Mouse (Mus musculus): ENCODE data around the gene Sppl2b.

The Sppl2b gene

DNA sequence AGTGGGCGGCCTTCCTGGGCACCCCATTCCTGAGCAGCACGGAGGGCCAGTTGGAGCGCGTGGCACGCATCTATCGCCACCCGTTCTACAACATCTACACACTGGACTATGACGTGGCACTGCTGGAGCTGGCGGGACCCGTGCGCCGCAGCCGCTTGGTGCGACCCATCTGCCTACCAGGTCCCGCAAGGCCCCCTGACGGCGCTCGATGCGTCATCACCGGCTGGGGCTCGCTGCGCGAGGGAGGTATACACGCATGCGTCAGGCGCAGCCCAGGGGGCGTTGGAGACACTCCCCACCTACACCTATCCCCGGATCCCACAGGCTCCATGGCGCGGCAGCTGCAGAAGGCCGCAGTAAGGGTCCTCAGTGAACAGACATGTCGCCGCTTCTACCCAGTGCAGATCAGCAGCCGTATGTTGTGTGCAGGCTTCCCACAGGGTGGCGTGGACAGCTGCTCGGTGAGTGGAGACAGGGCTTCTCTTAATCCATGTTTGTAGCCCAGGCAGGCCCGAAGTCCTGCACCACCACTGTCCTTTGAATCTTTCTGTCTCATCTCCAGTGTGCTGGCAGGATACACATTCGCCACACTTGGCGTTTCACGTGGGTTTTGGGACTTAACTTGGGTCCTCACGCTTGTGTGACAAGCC lies 42.9 kb downstream of the Sppl2b start:
- DNase-seq (ENCODE audit: low read depth, low spot score) = no peak

DNA sequence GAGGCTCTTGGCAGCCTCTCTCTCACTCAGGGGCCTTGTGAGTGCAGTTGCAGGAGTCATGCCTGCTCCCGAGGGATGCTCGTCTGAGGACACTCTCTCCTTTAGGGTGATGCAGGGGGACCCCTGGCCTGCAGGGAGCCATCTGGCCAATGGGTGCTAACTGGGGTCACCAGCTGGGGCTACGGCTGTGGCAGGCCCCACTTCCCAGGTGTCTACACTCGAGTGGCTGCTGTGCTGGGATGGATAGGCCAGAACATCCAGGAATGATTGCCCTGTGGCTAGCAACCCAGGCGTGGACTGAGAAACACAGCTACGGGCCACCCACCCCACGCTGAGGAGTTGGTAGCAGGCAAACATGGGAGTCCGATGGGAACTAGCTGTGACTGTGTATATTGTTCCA lies 44.0 kb downstream of the Sppl2b start:
- DNase-seq (ENCODE audit: low read depth, low spot score) = no peak

DNA sequence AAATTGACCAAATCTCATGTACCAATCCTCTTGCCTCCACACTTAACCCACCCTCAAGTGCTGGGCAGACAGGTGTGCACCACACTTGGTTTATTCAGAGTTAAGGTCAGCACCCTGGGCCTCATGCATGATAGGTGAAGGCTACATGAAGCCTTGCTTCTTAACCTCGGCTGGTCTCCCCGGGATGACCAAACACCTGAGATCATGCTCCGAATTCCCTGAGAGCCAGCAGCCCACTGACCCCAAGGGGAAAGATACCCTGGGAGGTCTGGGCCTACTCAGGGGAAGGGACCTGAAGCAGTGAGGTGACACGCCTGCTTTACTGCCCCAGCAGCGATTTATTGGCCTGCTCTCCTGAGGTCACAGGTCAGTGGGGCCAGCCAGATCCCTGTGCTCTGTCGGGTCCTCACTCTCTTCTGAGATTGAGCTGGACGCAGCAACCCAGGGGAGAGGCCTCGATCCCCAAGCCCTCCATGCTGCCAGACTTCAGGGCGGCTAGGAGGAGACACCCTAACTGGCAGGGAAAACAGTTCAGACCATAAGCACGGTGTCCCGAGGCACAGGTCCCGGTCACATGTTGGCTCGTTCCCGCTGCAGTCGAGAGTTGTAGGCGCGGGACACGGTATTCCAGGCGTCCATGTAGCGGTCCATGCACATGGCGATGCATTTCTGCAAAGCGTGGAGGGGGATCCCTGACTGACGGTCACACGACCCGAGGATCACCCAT lies 44.7 kb downstream of the Sppl2b start:
- DNase-seq (ENCODE audit: low read depth, low spot score) = peak; percentile 21

DNA sequence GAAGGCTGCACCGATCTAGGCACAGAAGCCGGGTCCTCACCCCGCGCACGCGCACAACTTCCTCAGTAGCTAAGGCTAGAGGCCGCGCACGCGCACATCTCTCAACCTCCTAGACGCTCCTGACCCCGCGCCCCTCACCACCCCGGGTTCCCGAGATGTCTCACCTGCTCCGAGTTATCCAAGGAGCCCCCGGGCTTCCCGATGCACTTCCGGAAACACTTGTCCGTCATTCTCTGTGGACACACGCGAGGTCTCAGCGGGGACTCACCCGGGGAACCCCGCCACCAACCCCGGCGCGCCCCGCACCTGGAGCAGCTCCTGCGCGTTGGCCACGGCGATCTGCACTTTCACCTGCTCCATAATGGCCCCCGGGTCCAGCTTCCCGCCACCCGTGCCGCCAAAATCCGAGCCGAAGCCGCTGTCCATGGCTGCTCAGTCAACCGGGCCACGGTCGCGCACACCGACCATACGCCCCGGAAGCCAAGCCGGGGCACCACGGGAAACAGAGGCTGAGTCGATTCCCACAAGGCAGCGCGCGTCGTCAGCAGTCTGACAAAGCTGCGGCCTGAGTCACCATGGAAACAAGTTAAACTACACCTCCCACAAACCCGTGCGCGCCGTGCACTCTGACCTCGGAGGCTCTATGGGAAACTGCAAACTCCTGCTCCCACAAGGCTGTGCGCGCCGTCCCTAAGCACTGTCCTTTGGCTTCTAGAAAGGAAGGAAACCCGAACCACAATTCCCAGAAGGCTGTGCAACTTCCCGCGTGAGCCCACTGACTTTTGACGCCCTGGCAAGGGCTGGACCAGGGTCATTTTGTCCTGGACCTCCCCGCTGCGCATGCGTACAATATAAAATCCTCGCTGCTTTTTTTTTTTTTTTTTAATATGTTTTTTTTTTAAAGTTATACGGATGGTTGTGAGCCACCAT lies 45.5 kb downstream of the Sppl2b start, which contains the start of gene Timm13:
Timm13 (minus strand) TSS at position 652 of the 930 bp plus-strand sequence.
- peak; percentile 100 for DNase-seq (ENCODE audit: low read depth, low spot score)

DNA sequence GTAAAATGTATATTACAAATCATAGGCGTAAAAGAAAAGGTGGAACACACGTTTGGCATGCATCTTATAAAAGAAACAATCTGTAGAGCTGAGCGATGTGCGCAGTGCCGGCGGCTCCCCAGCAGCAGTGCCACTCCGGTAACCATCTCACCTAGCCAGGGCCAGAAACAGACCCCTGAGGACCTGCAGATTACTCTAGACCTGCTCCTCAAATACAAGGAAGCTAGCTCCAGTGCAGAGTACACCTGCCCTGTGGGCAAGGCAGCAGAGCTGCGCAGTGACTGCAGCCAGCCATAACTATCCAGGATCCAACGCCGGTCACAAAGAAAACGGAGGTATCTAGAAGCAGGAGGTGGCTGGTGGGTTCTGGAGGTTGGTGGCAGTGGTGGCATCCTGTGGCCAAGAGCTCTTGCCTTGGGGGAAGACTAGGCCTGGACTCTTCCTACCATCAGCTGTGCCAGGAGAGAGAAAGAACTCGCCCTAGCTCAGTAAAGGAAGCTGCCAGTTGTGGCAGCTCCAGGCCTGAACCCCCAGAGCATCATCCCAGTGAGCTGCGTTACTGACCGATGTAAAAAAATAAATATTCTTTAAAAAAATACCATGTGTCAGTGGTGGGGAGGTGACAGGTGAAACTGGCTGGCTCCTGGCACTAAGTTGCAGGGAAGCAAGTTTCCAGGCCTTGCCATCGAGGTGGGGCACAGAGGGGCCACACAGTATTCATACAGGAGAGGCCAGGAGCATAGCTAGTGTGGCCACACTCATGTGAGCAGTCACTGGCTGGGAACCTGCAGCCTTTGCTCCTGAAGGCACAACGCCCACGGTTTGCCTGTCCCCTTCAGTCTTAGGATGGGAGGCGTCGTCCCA lies 46.6 kb downstream of the Sppl2b start:
- DNase-seq (ENCODE audit: low read depth, low spot score) = no peak

DNA sequence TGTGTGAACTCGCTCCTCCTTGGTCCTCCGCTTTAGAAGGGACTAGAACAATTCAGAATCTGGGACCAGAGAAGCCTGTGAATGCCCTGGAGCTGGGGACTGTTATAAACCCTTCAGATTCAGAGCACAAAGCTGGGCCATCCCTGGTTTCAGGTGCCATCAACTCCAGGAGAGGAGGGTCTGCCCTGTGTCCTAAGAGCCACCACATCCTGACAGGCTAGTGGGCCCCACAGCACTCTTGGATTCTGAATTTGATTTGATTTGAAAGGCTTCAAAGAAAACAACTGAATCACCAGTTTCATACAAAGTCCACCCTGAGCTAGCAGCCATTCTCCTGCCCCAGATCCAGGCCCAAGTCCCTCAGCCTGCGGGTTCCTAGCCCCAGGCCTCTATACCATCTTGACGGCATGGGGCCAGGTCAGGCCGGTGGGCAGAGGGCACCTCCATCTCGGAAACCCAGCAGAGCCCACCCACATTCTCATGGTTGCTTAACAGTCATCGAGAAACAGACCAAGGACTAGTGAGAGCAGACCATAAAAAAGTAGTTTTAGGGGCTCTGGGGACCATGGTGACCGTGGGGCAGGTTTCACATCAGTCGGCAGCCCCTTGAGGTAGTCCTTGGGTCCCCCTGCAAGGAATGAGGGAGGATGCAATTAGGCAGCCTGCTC lies 47.3 kb downstream of the Sppl2b start:
- no peak for DNase-seq (ENCODE audit: low read depth, low spot score)

- DNase-seq (ENCODE audit: low read depth, low spot score) = no peak
Observed at GRCm38 (mm10) chr10:80903282-80903681, 48.2 kb downstream of the Sppl2b start.

GRCm38 (mm10) chr10:80904004-80904693 lies 49.1 kb downstream of the Sppl2b start:
- DNase-seq (ENCODE audit: low read depth, low spot score) = no peak

GRCm38 (mm10) chr10:80904709-80905108 lies 49.6 kb downstream of the Sppl2b start:
- DNase-seq (ENCODE audit: low read depth, low spot score) = no peak

DNA sequence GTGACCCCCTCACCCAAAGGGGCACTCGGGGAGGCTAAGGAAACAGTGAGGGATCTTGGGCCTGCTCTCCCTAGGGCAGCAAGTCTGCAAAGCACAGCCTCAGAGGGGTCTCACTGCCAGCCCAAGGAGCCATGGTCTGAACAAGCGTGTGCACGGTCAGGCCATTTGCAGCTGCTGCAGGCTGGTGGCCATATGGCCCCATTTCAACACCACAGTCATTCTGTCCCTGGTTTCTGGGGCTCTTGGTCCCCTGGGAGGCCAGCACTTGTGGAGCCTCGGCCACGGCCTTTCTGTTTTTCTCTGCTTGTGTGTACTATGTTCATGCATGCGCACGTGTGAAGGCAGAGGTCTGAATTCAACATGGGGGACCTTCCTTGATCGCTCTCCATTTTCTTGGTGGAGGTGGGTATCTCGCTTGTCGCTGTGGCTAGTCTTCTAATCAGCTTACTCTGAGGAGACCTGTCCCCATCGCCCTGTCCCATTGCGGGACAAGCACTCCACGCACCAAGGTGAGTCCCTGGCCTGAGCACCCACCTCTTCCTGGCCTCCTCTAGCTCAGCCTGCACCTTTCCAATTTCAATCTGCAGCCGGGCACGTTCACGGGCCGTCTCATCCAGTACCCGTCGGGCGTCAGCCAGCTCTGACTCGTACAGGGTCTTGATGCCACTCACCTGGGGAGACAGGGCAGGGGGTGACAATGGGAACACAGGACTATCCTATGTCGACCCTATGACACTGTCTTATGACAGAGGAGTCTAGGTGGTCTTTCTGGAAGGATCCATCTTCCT lies 54.5 kb downstream of the Sppl2b start:
- DNase-seq (ENCODE audit: low read depth, low spot score) = no peak

DNA sequence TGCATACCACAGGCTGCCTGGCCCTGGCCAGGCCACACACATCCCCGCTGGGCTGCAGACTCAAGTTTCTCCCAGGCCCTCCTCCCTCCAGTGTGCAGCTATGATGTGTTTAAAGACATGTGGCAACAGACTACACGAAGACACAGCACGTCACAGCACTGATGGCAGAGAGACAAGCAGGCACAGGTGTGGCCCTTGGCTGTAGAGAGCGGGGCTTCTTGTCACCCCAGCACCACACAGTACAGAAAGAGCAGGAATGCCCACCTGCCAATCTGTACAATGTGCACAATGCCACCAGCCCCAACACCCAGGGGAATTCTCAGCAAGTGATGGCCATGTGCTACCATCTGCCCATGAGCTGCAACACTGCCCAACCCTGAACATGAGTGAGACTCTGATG lies 56.3 kb downstream of the Sppl2b start:
- no peak for DNase-seq (ENCODE audit: low read depth, low spot score)

DNA sequence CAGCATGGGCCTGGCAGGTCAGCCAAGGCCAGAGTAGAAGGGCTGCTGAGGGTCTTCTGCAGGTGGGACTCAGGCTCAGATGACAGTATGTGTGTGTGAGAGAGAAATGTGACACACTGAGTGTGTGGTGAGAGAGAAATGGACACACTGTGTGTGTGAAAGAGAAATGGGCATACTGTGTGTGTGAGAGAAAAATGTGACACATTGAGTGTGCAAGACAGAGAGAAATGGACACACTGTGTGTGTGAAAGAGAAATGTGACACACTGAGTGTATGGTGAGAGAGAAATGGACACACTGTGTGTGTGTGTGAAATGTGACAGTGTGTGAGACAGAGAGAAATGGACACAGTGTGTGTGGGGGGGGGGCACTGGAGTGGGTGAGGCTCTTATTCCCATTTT lies 56.8 kb downstream of the Sppl2b start:
- no peak for DNase-seq (ENCODE audit: low read depth, low spot score)

- DNase-seq (ENCODE audit: low read depth, low spot score) = peak; percentile 69
Observed at GRCm38 (mm10) chr10:80913364-80914011, 58.4 kb downstream of the Sppl2b start.

DNA sequence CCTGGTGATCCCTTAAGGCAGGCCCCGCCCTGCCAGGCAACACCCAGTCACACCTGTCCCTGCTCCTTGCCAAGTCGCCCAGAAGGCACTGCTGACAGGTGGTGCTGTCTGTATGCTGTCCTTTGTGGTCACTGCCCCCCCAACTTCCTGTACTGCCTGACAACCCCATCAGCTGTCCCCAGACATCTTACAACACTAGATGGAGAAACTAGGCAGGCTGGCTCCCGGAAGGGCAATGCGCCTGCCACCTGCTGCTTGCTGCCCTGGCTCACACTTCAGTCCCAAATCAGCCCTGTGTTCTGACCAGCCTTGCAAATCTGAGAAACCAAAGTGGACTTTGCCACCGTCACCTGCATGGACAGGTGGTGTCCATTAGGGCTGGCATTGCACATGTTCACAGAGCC lies 59.2 kb downstream of the Sppl2b start:
- peak; percentile 82 for DNase-seq (ENCODE audit: low read depth, low spot score)

DNA sequence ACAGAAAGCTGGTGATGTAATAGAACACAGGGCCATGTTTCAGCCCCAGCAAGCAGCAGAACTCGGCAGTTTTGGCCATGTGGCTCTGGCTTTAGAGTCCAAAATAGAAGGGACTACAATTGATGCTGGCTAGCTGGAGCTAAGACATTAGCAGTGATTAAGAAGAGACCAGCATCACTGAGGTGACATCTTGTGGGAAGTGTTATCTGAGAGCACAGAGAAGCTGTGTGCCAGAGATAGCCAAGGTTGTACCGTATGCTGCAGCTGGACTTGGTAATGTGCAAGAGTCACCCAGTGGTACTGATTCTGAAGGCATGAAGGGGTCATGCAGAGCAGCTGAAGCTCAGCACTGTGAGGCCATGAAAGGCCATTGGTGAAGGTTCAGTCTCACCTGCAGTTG lies 60.2 kb downstream of the Sppl2b start:
- DNase-seq (ENCODE audit: low read depth, low spot score) = no peak

- no peak for DNase-seq (ENCODE audit: low read depth, low spot score)
Observed at GRCm38 (mm10) chr10:80915736-80916135, 60.7 kb downstream of the Sppl2b start.

GRCm38 (mm10) chr10:80917336-80917778 lies 62.3 kb downstream of the Sppl2b start:
- DNase-seq (ENCODE audit: low read depth, low spot score) = no peak

GRCm38 (mm10) chr10:80917779-80918434 lies 62.8 kb downstream of the Sppl2b start, which contains the start of gene Lmnb2:
Gene Lmnb2, minus strand, starts transcription at chr10:80918245.
- peak; percentile 56 for DNase-seq (ENCODE audit: low read depth, low spot score)
